Comparison of ENCODE assay signal across 19 mouse cellular contexts in genomic region chr14:48530629-48531028, GRCm38 (mm10).
"Had no signal": no experiment of that assay in that cellular context is flagged by ENCODE, and none has a peak within 500 bp of the region (broad histone marks: within the 10 kb centered on the region; RNA-seq: fewer than 3 reads in every experiment).

No protein-coding gene starts in this region.

- H3K9ac ChIP-seq: lung, embryonic 14.5 days; midbrain, embryonic 12.5 days; neural tube, embryonic 13.5 days; neural tube, embryonic 15.5 days had no signal

- H3K4me1 ChIP-seq: midbrain, embryonic 10.5 days; midbrain, embryonic 12.5 days; neural tube, embryonic 13.5 days; neural tube, embryonic 15.5 days had no signal

- H3K4me2 ChIP-seq: lung, embryonic 14.5 days; midbrain, embryonic 12.5 days; neural tube, embryonic 13.5 days; neural tube, embryonic 15.5 days had no signal

- H3K9me3 ChIP-seq: midbrain, embryonic 10.5 days; midbrain, embryonic 12.5 days; neural tube, embryonic 13.5 days; neural tube, embryonic 15.5 days had no signal

- ATAC-seq: midbrain, embryonic 16.5 days had no signal

- H3K4me3 ChIP-seq: midbrain, embryonic 10.5 days; midbrain, embryonic 12.5 days; myocyte; neural tube, embryonic 13.5 days; neural tube, embryonic 15.5 days had no signal

- H3K27ac ChIP-seq: midbrain, embryonic 10.5 days; midbrain, embryonic 12.5 days; neural tube, embryonic 13.5 days; neural tube, embryonic 15.5 days had no signal

- DNase-seq: lung, adult 18-20 months; lung, embryonic 14.5 days; lung, postnatal 10 days; lung, postnatal 4 days; midbrain, embryonic 14.5 days; retina, postnatal 1 day; right cerebral cortex, adult 18-20 months; right cerebral cortex, postnatal 25 days; right cerebral cortex, postnatal 4 days; spleen, adult 18-20 months; thymus, adult 18-20 months; thymus, postnatal 14 days; thymus, postnatal 36 days had no signal

- H3K36me3 ChIP-seq: midbrain, embryonic 10.5 days; midbrain, embryonic 12.5 days; neural tube, embryonic 13.5 days; neural tube, embryonic 15.5 days had no signal
